Mouse (Mus musculus) small intestine, adult 2 months (tissue): Measurements from ENCODE around the gene Lrrc49.

Experiments
- CTCF ChIP-seq: fragments of 200-500 bp; IDR thresholded peaks from 2 replicates; pipeline ENCODE4 v1.5.1; 2012; ENCODE audit warnings: low read depth, mild to moderate bottlenecking, control low read depth, inconsistent platforms, low read length, moderate library complexity, mixed read lengths; ENCODE audit not compliant: insufficient replicate concordance, insufficient read length; ENCODE audit errors: extremely low read depth
- POLR2A ChIP-seq: fragments of 200-500 bp; IDR thresholded peaks from 2 replicates; pipeline ENCODE4 v1.6.1; 2012; ENCODE audit warnings: low read depth, mild to moderate bottlenecking, control low read depth, inconsistent platforms, low read length, moderate library complexity

DNA sequence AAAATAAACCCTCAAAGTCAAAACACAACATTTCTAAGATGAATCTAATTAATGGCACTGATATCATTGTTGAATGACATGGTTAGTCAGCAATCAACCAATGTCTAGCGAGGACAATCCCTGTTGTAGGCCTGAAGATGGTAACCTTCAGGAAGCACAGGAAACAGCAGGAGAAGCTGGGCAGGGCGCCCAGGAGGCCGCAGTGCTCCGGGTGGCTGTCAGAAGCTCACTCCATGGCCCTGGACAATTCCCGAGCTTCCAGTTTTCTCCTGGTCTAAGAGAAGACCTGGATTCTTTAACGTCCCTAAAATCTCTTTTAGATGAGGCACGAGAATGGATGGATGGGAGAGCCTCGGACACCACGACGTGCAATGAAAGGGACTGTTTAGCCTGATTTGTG, 99.0 kb downstream of the Lrrc49 start:
- no peak for TF ChIP-seq CTCF
- TF ChIP-seq POLR2A, result no peak
